Mouse (Mus musculus) intestine, embryonic 14.5 days (tissue): ENCODE results near the gene H6pd. TPM values are rescaled to one million over a fixed set of nuclear protein-coding genes. Genes with fewer than 3 reads are reported as not detected.

Experiments
- ATAC-seq: fragments of 200-750 bp; cut with Nextera tagmentation; replicated peaks from 2 replicates; pipeline ENCODE4 v1.8.0; 2017; ENCODE audit warnings: low read depth, moderate number of reproducible peaks, moderate TSS enrichment, moderate library complexity; ENCODE audit not compliant: low FRiP score, low TSS enrichment
- DNase-seq: peaks from one replicate; pipeline ENCODE4 v3.0.0-alpha.2; 2018; ENCODE audit warnings: low spot score
- H3K27ac ChIP-seq: fragments of 300-500 bp; sonication (generic); 2 replicates; pipeline ENCODE4 v1.5.1; 2014; ENCODE audit warnings: low read depth, mild to moderate bottlenecking, control low read depth
- H3K27me3 ChIP-seq: fragments of 300-500 bp; sonication (generic); replicated peaks from 2 replicates; pipeline ENCODE4 v1.6.1; 2014; ENCODE audit warnings: low read length, control low read depth; ENCODE audit not compliant: control insufficient read depth, insufficient read depth
- H3K36me3 ChIP-seq: fragments of 300-500 bp; sonication (generic); 2 replicates; pipeline ENCODE4 v1.6.1; 2014; ENCODE audit warnings: low read length, control low read depth; ENCODE audit not compliant: control insufficient read depth, insufficient read depth
- H3K4me1 ChIP-seq: fragments of 300-500 bp; sonication (generic); replicated peaks from 2 replicates; pipeline ENCODE4 v1.6.1; 2014; ENCODE audit warnings: low read length, control low read depth, mixed read lengths; ENCODE audit not compliant: control insufficient read depth, insufficient read depth
- H3K4me2 ChIP-seq: fragments of 300-500 bp; sonication (generic); 2 replicates; pipeline ENCODE4 v1.6.1; 2014; ENCODE audit warnings: low read length
- H3K4me3 ChIP-seq: fragments of 300-500 bp; sonication (generic); 2 replicates; pipeline ENCODE4 v1.5.1; 2014; ENCODE audit warnings: low read depth, low read length, control low read depth, mixed read lengths
- H3K9ac ChIP-seq: fragments of 300-500 bp; sonication (generic); 2 replicates; pipeline ENCODE4 v1.6.1; 2014; ENCODE audit warnings: mild to moderate bottlenecking, low read length
- H3K9me3 ChIP-seq: fragments of 300-500 bp; sonication (generic); 2 replicates; pipeline ENCODE4 v1.6.1; 2016; ENCODE audit warnings: low read length, control low read depth; ENCODE audit not compliant: control insufficient read depth
- WGBS: fragments of 180-500 bp; shearing (Covaris S2); extraction: QIAGEN DNeasy Blood & Tissue Kit; methylation state at CpG from one replicate; pipeline ENCODE4 v1.1.7; 2014; 5-methylcytosine and 5-hydroxymethylcytosine counted together
- polyA plus RNA-seq: library from polyadenylated mRNA; unstranded; fragments of >200 nt; fragmentation: Nextera tagmentation; extraction: Ambion mirVana; gene quantifications from 2 replicates; pipeline ENCODE4 v1.2.1, GENCODE M21; 2014

H6pd gene
- polyA plus RNA-seq, 1 experiment from 2014 or later: 14.0 TPM

- Histone ChIP-seq H3K36me3 (no peaks in the 10 kb centered on the region), H3K27ac (no peak overlapping the region), H3K27me3 (no peaks in the 10 kb centered on the region), H3K4me2 (0 out of 2 replicates have a peak overlapping the region, but pooled peaks have one; percentile 2), H3K4me3 (no peak overlapping the region), H3K4me1 (peaks cover 45% of the 10 kb centered on the region), H3K9me3 (no peaks in the 10 kb centered on the region), H3K9ac (no peak overlapping the region)
- WGBS: 35% methylated on average over 10 of the region's 10 CpGs
- DNase-seq: no peak
- no peak for ATAC-seq
Observed at GRCm38 (mm10) chr4:149942831-149943741, 65.7 kb downstream of the H6pd start.

- ATAC-seq (no peak), DNase-seq (no peak)
- no peaks in the 10 kb centered on the region for H3K36me3 ChIP-seq
- no peak overlapping the region for H3K4me2 ChIP-seq
- 60% methylated on average over 14 of the region's 18 CpGs for WGBS
- no peak overlapping the region for H3K9ac ChIP-seq
- no peaks in the 10 kb centered on the region for H3K27me3 ChIP-seq
- no peak overlapping the region for H3K27ac ChIP-seq
- no peaks in the 10 kb centered on the region for H3K9me3 ChIP-seq
- H3K4me3 ChIP-seq: no peak overlapping the region
- H3K4me1 ChIP-seq: peaks cover 41% of the 10 kb centered on the region
Observed at GRCm38 (mm10) chr4:149941067-149941755, 67.6 kb downstream of the H6pd start.

GRCm38 (mm10) chr4:149938701-149939100 is 70.1 kb downstream of the H6pd start:
- H3K4me2 ChIP-seq: no peak overlapping the region
- H3K4me3 ChIP-seq: no peak overlapping the region
- H3K27ac ChIP-seq: no peak overlapping the region
- peaks cover 17% of the 10 kb centered on the region for H3K4me1 ChIP-seq
- H3K27me3 ChIP-seq: no peaks in the 10 kb centered on the region
- 19% methylated on average over 8 of the region's 8 CpGs for WGBS
- ATAC-seq: no peak
- no peak overlapping the region for H3K9ac ChIP-seq
- DNase-seq: no peak
- no peaks in the 10 kb centered on the region for H3K36me3 ChIP-seq
- H3K9me3 ChIP-seq: no peaks in the 10 kb centered on the region

- Histone ChIP-seq H3K27ac (no peak overlapping the region), H3K9me3 (peaks cover 4% of the 10 kb centered on the region; the same call in 1 of the 2 replicates), H3K4me3 (no peak overlapping the region), H3K4me1 (peaks cover 2% of the 10 kb centered on the region; the same call in 1 of the 2 replicates), H3K36me3 (no peaks in the 10 kb centered on the region), H3K27me3 (no peaks in the 10 kb centered on the region), H3K9ac (no peak overlapping the region), H3K4me2 (no peak overlapping the region)
- no peak for ATAC-seq
- WGBS: 58% methylated on average over 5 of the region's 5 CpGs
- DNase-seq: no peak
Observed at GRCm38 (mm10) chr4:149936921-149937320, 71.9 kb downstream of the H6pd start.

- WGBS: 88% methylated on average over 6 of the region's 6 CpGs
- Histone ChIP-seq H3K9ac (no peak overlapping the region), H3K9me3 (peaks cover 5% of the 10 kb centered on the region; the same call in 1 of the 2 replicates), H3K36me3 (no peaks in the 10 kb centered on the region), H3K27me3 (no peaks in the 10 kb centered on the region), H3K4me1 (no peaks in the 10 kb centered on the region; the same call in 1 of the 2 replicates), H3K27ac (no peak overlapping the region), H3K4me3 (no peak overlapping the region), H3K4me2 (no peak overlapping the region)
- no peak for DNase-seq
- ATAC-seq: no peak
Observed at GRCm38 (mm10) chr4:149935470-149935869, 73.4 kb downstream of the H6pd start.

- Histone ChIP-seq H3K4me3 (no peak overlapping the region), H3K4me2 (no peak overlapping the region), H3K9ac (no peak overlapping the region), H3K27ac (no peak overlapping the region), H3K9me3 (peaks cover 5% of the 10 kb centered on the region; the same call in 1 of the 2 replicates), H3K27me3 (no peaks in the 10 kb centered on the region), H3K4me1 (no peaks in the 10 kb centered on the region; the same call in 1 of the 2 replicates), H3K36me3 (no peaks in the 10 kb centered on the region)
- WGBS: 80% methylated on average over 16 of the region's 16 CpGs
- ATAC-seq (no peak; the same call in 1 of the 2 replicates), DNase-seq (no peak)
Observed at GRCm38 (mm10) chr4:149933519-149934245, 75.1 kb downstream of the H6pd start.

- 74% methylated on average over 7 of the region's 7 CpGs for WGBS
- H3K27ac ChIP-seq: no peak overlapping the region
- H3K4me2 ChIP-seq: no peak overlapping the region
Observed at GRCm38 (mm10) chr4:149933025-149933424, 75.8 kb downstream of the H6pd start.

GRCm38 (mm10) chr4:149932108-149932815 is 76.6 kb downstream of the H6pd start:
- ATAC-seq (no peak), DNase-seq (no peak)
- Histone ChIP-seq H3K4me2 (no peak overlapping the region), H3K9ac (no peak overlapping the region), H3K27ac (no peak overlapping the region), H3K36me3 (no peaks in the 10 kb centered on the region), H3K4me3 (no peak overlapping the region), H3K27me3 (no peaks in the 10 kb centered on the region), H3K4me1 (no peaks in the 10 kb centered on the region; the same call in 1 of the 2 replicates), H3K9me3 (peaks cover 5% of the 10 kb centered on the region; the same call in 1 of the 2 replicates)
- 84% methylated on average over 9 of the region's 9 CpGs for WGBS

More at GRCm38 (mm10) chr4:149933025-149933424, 75.8 kb downstream of the H6pd start:
- H3K9ac ChIP-seq: no peak overlapping the region
- H3K27me3 ChIP-seq: no peaks in the 10 kb centered on the region
- no peak overlapping the region for H3K4me3 ChIP-seq
- H3K36me3 ChIP-seq: no peaks in the 10 kb centered on the region
- no peak for ATAC-seq
- no peaks in the 10 kb centered on the region; the same call in 1 of the 2 replicates for H3K4me1 ChIP-seq
- no peak for DNase-seq
- peaks cover 5% of the 10 kb centered on the region; the same call in 1 of the 2 replicates for H3K9me3 ChIP-seq
